Mouse (Mus musculus): ENCODE data around the gene Jmjd8. TPM values are rescaled to one million over a fixed set of nuclear protein-coding genes. Genes with fewer than 3 reads are reported as not detected.

Gene Jmjd8
- total RNA-seq, 2 experiments from 2014 or later = 7.7 to 10.6 TPM

DNA sequence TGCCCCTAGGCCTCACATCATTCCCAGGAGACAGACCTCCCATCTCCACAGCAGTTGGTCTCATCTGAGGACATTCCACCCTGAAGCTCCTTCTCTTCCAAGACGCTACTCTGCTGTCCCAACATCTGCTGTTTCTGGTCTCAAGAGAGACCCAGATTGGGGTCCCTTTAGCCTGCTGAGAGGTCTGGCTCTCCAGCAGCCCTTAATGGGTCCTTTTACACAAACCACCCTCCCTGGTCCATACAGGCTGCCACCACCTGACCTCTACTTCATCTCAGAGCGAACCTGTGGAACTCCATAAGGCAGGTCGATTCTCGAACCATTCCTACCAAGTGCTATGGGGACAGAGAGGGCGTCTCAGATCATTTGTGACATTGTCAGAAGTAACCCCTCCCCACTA, 20.6 kb upstream of the Jmjd8 start:
- no peak for ATAC-seq (ENCODE audit: poor library complexity, severe bottlenecking)

DNA sequence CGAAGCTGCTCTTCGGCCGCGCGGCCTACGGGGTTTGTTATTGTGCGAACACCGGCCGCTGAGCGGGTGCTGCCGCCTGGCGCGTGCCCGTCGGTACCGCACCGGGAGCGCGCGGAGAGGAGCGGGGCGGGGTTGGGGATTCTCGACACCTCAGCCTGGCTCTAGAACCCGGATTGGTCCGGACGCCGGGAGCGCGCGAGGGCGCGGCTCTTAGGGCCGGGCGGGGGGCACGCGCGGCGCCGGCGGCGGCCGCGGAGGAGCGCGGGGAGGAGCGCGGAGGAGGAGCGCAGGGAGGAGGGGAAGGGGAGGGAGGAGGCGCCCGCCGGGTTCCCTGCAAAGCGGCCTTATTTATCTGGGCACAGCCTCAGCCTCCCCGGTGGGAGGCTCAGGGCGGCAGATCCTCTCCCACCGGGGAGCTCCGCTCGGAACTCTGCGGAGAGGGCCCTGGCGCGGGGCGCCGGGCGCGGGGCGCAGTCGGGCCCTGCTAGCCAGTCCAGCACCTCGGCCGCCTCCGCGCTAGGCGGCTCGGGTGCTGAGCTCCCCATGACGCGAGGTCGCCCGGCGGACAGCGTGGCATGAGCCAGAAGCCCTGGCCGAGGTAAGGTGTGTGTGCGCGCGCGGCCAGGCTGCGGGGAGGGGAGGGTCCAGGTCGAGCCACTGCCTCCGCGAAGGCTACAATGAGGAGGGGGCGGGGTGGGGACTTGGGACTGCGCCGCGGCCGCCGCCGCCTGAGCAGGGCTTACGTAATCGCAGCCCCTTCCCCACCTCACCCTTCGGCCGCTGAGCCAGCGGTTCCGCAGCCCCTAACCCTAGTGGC, 19.7 kb upstream of the Jmjd8 start, which contains the start of gene Fbxl16:
Gene Fbxl16, plus strand, starts transcription at position 297 of the 817 bp plus-strand sequence.
- ATAC-seq (ENCODE audit: poor library complexity, severe bottlenecking) = no peak

DNA sequence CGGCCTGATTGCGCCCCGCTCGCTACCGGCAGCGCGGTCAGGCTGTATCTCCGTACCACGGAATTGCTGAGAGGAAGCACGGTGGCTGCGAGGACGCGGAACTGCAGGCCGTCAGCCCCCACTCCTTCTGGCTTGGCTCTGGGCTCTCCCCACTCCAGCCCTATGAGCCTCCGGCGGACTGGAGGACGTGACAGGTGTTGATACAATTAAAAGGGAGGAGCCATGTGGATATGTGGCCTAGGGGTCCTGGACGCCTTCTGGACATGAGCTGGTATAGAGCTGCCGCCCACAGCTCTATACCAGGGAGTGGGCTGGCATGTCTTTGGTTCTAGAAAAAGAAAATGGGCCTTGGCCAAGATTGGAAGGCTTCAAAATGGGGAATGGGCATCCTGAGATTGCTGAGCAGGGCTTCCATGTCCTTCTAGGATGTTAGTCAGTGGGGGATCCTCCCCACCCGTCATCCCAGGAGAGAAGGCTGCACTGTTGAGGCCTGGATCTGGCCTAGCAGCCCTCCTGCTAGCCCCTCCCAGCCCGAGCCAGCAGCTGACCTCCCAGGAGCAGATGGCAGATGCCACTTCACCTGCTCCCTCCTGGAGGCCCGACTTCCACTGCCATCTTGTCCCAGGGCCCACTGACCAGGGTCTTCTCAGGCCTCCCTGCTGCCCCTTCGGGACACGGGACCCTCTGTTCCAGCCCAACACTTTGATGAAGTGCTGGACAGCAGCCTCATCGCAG, 18.9 kb upstream of the Jmjd8 start:
- ATAC-seq (ENCODE audit: poor library complexity, severe bottlenecking) = no peak

DNA sequence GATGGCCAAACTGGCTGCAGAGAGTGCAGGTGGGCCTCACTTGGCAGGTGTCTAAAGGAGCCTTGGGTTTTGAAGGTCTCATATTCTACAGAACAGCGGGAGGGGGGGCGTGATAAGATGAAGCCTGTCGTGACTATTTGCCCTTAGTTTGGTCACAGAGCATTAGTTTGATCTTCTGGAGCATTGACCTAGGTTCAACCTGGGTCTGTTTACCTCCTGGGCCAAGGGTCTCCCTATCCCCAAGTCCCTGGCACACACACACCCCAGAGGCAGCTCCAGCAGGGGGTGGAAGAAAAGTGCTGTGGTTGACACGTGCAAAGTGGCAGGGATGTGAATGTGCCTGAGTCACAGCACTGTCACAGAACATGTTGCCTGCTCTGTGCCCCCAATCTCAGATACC, 17.8 kb upstream of the Jmjd8 start:
- no peak for ATAC-seq (ENCODE audit: poor library complexity, severe bottlenecking)

DNA sequence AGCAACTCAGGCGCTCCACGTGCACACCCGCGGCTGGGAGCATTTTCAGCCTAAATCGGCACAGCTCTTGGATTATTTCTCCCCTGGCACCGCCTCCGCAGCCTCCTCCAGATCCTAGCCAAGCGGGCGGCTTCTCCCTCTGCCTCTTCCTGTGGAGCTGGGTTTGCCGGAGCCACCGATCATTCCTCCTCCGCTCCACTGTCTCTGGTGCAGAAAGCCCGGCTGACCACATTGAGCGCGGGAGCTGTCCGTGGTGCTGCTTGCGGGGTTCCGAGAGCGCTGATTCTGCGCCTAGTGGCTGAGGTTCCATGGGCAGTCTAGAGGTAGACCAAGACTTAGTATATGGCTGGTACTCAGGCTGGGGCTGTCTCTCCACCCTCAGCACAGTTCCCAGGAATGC, 15.2 kb upstream of the Jmjd8 start:
- ATAC-seq (ENCODE audit: poor library complexity, severe bottlenecking) = peak; percentile 68

DNA sequence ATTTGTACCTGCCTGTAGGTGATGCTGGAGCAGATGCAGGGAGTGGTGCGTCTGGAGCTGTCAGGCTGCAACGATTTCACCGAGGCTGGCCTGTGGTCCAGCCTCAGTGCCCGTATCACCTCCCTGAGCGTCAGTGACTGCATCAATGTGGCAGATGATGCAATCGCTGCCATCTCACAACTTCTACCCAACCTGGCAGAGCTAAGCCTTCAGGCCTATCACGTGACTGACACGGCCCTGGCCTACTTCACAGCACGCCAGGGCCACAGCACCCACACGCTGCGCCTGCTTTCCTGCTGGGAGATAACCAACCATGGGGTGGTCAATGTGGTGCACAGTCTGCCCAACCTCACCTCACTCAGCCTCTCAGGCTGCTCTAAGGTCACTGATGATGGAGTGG, 11.0 kb upstream of the Jmjd8 start:
- ATAC-seq (ENCODE audit: poor library complexity, severe bottlenecking) = no peak

DNA sequence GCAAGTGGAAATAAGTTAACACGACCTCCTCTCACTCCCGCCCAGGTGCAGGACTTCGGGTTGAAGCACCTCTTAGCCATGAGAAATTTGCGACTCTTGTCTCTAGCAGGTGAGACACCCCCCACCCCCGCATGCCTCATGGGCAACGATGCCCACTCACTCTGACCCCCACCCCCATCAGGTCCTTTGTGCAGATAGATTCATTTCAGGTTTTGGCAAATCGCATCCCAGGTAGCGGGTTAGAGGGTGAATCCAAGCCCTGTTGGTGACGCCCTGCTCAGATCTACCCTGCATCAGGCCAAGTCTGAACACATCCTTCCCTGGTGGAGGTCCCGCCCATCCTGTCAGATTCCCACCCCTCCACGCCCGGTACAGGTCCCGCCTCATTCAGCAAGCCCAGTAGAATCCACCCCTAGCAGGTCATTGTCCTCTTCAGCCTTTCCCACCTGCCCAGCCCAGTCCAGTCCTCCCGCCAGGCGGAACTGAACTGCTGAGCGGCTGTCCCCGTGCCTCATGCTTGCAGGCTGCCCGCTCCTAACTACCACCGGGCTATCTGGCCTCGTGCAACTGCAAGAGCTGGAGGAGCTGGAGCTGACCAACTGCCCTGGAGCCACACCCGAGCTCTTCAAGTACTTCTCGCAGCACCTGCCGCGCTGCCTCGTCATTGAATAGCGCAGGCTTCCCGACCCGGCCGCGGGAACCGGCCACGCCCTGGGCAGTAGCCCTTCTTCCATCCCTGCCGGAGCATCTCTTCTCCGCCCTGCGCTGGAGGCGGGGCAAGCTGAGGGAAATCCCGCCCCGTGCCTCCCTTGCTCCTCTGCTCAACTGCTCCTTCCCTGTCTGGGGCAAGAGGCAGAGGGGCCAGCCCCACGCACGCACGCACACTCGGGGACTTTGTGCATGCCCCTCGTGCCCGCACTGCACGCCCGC, 9.6 kb upstream of the Jmjd8 start:
- ATAC-seq (ENCODE audit: poor library complexity, severe bottlenecking) = peak; percentile 34; the same call in 1 of the 2 replicates

DNA sequence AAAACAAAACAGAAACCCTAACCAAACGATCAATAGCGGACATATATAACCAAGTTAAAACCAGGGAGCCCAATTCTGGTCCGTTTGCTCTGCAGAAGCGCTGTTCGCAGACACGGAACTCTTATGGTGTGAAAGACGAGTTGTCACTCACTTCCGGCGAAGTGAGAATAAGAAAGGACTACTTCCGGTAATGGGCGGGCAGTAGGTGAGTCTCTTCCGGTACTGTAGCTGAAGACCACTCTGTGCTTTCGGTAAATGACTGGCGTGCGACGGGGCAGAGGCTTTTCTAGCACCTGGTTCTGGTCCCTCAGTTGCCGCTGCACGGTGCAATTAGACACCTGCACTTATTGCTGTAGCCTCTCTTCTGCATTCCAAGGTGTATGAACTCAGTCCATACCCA, 5.2 kb upstream of the Jmjd8 start, which contains the start of gene Wdr24:
Gene Wdr24, plus strand, starts transcription at position 176 of the 400 bp plus-strand sequence.
- peak; percentile 94 for ATAC-seq (ENCODE audit: poor library complexity, severe bottlenecking)

DNA sequence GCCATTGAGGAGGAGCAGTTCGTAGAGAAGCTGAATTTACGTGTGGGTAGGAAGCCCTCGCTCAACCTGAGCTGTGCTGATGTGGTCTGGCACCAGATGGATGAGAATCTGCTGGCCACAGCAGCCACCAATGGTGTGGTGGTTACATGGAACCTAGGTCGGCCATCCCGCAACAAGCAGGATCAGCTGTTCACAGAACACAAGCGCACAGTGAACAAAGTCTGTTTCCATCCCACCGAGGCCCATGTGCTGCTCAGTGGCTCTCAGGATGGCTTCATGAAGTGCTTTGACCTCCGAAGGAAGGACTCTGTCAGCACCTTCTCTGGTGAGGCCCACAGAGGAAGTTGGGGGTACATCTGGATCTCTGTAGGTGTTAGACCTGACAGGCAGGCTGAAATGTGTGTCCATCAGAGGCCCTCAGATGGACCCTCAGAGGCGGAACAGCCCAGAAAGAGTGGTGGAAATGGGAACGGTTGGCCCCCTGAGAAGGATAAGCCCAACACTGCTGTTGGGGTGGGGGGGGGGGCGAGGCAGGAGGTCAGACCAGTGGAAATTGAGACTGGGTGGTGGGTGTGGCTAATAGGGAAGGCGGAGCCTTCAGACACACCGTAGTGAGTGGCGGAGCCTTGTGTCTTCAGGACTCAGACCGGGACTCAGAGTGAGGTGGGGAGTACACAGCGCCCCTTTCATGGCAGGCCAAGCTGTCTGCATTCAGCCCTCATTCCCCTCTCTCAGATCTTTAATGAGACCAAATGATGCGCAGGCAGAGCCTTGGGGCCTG, 4.1 kb upstream of the Jmjd8 start:
- ATAC-seq (ENCODE audit: poor library complexity, severe bottlenecking) = no peak

DNA sequence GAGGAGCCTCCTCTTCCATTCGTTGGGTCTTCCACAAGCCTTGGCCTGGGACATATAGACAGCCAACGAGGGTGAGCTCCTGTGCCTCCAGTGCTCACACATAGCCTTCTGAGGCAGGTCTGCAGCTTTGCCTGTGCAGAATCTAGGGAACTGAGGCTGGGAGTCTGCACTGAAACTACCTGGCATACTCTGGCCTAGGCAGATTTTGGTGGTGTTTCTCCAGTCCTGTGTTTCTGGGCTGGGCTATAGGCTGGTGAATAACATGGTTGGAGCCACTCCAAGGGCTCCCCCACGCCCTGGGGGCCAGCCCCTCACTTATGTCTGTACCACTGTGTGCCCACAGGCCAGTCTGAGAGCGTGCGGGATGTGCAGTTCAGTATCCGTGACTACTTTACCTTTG, 3.4 kb upstream of the Jmjd8 start:
- no peak for ATAC-seq (ENCODE audit: poor library complexity, severe bottlenecking)

DNA sequence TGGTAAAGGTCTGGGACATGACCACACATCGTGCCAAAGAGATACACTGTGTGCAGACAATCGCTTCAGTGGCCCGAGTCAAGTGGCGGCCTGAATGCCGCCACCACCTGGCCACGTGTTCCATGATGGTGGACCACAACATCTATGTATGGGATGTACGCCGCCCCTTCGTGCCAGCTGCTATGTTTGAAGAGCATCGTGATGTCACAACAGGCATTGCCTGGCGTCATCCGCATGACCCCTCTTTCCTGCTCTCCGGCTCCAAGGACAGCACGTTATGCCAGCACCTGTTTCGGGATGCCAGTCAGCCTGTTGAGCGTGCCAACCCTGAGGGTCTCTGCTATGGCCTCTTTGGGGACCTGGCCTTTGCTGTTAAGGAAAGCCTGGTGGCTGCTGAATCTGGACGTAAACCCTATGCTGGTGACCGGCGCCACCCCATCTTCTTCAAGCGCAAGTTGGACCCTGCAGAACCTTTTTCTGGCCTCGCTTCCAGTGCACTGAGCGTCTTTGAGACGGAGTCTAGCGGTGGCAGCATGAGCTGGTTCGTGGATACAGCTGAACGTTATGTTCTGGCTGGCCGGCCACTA, 2.6 kb upstream of the Jmjd8 start:
- ATAC-seq (ENCODE audit: poor library complexity, severe bottlenecking) = no peak

DNA sequence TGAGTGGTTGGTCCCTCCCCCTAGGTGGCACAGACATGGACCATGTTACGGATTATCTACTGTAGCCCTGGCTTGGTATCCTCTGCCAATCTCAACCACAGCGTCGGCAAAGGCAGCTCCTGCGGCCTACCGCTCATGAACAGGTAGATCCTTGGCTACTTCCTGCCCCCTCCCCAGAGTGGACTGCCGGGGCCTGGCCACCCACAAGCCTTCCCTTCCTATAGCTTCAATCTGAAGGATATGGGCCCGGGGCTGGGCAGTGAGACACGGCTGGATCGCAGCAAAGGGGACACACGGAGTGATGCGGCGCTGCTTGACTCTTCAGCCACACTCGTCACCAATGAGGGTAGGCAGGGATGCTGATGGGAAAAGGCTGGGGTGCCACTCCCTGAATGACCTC, 1.7 kb upstream of the Jmjd8 start:
- no peak for ATAC-seq (ENCODE audit: poor library complexity, severe bottlenecking)

DNA sequence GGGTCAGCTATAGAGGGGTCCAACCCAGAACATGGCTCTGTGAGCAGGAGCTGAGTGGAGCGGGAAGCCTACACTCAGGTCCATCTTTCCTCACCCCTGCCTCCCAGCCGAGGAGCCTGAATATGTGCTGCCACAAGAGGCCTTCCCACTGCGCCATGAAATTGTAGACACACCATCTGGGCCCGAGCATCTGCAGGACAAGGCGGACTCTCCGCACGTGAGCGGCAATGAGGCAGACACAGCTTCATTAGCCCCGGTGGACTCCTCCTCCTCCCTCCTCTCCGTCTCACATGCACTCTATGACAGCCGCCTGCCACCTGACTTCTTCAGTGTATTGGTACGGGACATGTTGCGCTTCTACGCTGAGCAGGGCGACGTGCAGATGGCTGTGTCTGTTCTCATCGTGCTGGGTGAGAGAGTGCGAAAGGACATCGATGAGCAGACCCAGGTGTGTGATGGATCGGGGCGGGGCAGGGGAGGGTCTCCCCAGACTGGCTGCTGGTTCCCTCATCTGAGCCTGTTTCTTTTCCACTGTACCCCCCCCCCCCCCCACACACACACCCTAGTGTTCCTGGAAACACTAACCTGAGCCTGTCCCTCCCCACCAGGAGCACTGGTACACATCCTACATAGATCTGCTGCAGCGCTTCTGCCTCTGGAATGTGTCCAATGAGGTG, 983 bp upstream of the Jmjd8 start:
- ATAC-seq (ENCODE audit: poor library complexity, severe bottlenecking) = no peak

DNA sequence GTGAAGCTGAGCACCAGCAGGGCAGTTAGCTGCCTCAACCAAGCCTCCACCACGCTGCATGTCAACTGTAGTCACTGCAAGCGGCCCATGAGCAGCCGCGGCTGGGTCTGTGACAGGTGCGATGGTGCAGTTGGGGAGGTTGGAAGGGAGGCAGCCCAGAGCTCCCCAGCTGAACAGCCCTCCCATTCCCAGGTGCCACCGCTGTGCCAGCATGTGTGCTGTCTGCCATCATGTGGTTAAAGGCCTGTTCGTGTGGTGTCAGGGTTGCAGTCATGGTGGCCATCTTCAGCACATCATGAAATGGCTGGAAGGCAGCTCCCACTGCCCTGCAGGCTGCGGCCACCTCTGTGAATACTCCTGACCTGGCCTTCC, 458 bp upstream of the Jmjd8 start:
- no peak for ATAC-seq (ENCODE audit: poor library complexity, severe bottlenecking)

DNA sequence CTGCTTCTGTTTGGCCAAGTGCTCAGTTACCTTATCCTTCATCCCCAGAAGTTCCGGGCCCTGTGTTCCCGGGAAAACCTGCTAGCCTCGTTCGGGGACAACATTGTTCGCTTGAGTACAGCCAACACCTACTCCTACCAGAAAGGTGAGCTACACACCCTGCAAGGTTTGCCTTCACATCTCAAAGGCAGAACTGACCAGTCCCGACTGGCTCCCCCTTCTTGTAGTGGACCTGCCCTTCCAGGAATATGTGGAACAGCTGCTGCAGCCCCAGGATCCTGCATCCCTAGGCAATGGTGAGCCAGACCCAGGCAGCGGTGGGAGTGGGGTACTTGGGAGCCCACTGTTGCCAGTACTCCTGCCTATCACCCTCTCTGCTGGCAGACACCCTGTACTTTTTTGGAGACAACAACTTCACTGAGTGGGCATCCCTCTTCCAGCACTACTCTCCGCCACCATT, 921 bp downstream of the Jmjd8 start:
- ATAC-seq (ENCODE audit: poor library complexity, severe bottlenecking) = no peak

DNA sequence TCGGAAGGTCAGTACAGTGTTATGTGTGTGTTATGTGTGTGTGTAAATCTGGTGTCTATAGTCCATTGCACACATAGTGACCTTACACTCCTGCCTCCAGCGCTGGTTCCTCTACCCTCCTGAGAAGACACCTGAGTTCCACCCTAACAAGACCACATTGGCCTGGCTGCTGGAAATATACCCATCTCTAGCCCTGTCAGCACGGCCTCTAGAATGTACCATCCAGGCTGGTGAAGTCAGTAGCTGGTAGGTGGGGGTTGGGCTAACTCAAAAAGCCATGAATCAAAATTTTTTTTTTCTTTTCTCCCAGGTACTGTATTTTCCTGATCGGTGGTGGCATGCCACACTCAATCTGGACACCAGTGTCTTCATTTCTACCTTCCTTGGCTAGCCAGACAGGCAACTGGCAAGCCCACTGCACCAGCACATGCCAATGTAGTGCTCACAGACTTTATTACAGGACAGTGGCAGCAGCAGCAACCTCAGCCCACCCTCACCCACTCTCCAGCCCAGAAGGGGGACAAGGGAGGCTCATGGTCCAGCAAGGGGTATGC, 1.6 kb downstream of the Jmjd8 start:
- ATAC-seq (ENCODE audit: poor library complexity, severe bottlenecking) = no peak

DNA sequence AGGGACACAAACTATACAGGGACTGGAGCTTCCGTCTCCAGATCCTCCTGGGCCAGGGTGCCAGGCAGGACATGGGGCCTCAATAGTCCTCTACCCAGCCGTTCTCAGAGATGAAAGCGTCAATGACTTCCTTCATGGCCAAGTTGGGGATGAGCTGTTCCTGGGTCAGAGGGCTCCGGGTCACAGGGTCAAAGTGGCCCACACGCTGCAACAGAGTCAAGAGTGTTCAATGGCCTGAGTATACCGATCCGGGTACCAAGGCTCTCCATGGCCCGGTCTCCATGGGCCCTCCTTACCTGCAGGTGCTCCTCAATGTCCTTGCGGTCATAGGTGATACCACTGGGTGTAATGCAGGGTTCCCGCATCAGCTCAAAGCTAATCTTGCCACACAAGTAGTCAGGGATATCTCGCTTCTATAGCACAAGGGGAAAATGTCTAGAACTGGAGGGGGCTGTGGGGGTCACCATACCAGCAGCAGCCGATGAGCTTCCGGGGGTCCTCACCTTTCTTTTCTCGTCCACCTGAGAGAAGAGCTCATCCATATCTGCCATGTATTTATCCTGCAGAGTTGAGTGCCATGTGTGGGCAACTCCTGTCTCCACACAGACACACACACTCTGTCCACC, 2.3 kb downstream of the Jmjd8 start:
- no peak for ATAC-seq (ENCODE audit: poor library complexity, severe bottlenecking)

DNA sequence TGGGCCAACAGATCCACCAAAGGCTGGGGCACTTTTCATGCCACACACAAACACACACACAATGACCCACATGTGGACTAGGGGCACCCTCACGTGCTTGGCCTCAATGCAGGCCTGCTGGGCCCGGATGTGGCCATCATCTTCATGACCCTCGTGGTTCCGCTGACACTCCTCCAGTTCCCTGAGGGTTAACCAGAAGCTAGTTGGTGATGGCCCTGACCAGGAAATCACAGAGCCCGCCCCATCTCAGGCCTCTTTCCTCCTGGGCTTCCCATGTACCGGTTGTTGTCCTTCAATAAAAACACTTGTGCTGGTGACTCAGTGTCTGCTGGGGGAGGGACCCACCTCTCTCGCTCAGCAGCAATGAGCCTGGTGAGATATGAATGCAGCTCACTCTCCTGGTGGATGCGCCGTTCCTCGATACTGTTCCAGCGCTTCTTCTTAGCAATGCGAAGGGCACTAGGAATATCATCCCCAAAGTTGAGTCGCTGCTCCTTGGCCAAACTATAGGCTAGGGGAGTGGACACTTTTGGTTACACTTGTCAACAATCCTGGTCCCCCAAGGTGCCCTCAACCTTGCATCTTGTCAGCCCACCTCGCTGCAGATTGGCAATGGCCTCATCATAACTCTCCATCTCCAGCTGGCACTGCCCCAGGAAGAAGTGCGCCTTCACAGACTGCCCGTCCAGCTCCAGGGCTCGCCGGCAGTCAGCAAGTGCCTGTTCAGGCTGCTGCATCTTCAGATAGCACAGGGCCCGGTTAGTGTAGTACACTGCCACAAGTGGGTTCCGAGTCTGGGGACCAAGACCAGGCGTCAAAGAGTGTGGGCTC, 3.0 kb downstream of the Jmjd8 start:
- no peak for ATAC-seq (ENCODE audit: poor library complexity, severe bottlenecking)

Measured in megakaryocyte, adult 5-6 weeks (primary cell).